Mouse (Mus musculus): ENCODE data around the gene Ankrd13b. TPM values are rescaled to one million over a fixed set of nuclear protein-coding genes. Genes with fewer than 3 reads are reported as not detected.

The Ankrd13b gene
- polyA plus RNA-seq, 1 experiment from 2014 or later, result 41.3 TPM

- ATAC-seq (ENCODE audit: low FRiP score), result no peak
- Histone ChIP-seq H3K4me1 (peaks cover 17% of the 10 kb centered on the region), H3K36me3 (no peaks in the 10 kb centered on the region), H3K4me2 (no peak overlapping the region), H3K4me3 (replicated peaks) (no peak overlapping the region), H3K27me3 (replicated peaks) (peaks cover 78% of the 10 kb centered on the region), H3K9ac (replicated peaks) (no peak overlapping the region), H3K27ac (replicated peaks) (no peak overlapping the region), H3K9me3 (replicated peaks) (no peaks in the 10 kb centered on the region)
- WGBS, result 43% methylated on average over 4 of the region's 4 CpGs
Observed at GRCm38 (mm10) chr11:77464684-77465083, 24.8 kb downstream of the Ankrd13b start.

DNA sequence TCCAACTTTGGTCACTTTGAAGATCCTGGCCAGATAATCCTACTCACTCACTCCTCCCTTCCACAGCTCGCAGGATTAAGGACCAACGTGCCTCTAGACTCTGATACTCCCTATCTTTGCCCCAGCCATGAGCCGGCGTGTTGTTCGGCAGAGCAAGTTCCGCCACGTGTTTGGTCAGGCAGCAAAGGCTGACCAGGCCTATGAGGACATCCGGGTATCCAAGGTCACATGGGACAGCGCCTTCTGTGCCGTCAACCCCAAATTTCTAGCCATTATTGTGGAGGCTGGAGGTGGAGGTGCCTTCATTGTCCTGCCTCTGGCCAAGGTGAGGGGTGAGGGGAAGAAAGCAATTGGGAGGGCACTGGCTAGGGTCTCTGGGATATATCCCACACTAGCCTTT lies 25.7 kb downstream of the Ankrd13b start:
- peaks cover 17% of the 10 kb centered on the region for H3K4me1 ChIP-seq
- H3K27me3 ChIP-seq (replicated peaks), result peaks cover 77% of the 10 kb centered on the region
- no peak overlapping the region for H3K4me3 ChIP-seq (replicated peaks)

DNA sequence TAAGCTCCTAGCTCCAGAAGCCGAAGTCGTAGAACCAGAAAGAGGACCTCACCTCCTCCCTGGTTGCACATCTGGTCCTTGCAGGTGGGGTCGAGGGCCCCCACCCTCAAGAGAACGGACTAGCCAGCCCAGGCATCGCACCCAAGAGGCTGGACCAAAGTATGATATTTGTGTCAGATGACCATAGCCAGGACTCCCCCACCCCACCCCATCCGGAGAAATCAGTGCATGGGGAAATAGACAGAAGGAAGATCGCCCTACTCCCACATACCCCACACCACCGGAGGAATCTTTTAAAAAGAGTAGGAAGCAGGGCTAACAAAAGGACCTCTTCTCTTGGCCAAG lies 26.4 kb downstream of the Ankrd13b start:
- no peaks in the 10 kb centered on the region for H3K9me3 ChIP-seq (replicated peaks)
- WGBS, result 47% methylated on average over 8 of the region's 8 CpGs
- no peak for ATAC-seq (ENCODE audit: low FRiP score)
- H3K36me3 ChIP-seq, result no peaks in the 10 kb centered on the region
- no peak overlapping the region for H3K9ac ChIP-seq (replicated peaks)
- peak overlapping the region; percentile 96 for H3K4me2 ChIP-seq
- H3K27ac ChIP-seq (replicated peaks), result no peak overlapping the region
- H3K27me3 ChIP-seq (replicated peaks), result peaks cover 72% of the 10 kb centered on the region
- peaks cover 17% of the 10 kb centered on the region for H3K4me1 ChIP-seq
- H3K4me3 ChIP-seq (replicated peaks), result peak overlapping the region; percentile 53

More for the DNA sequence above, 25.7 kb downstream of the Ankrd13b start:
- Histone ChIP-seq H3K4me2 (no peak overlapping the region), H3K27ac (replicated peaks) (no peak overlapping the region), H3K9me3 (replicated peaks) (no peaks in the 10 kb centered on the region), H3K9ac (replicated peaks) (no peak overlapping the region), H3K36me3 (no peaks in the 10 kb centered on the region)
- no peak for ATAC-seq (ENCODE audit: low FRiP score)
- WGBS, result 80% methylated on average over 10 of the region's 10 CpGs

GRCm38 (mm10) chr11:77462283-77463100 lies 27.0 kb downstream of the Ankrd13b start, which contains the start of gene Coro6:
Gene Coro6, plus strand, starts transcription at chr11:77462411.
- H3K27ac ChIP-seq (replicated peaks), result no peak within 1 kb of the TSS
- peak within 1 kb of the TSS; percentile 53 for H3K4me3 ChIP-seq (replicated peaks)
- H3K4me1 ChIP-seq, result peaks cover 13% of the 10 kb centered on the region
- WGBS, result under 1% methylated on average over 69 of the region's 73 CpGs
- H3K36me3 ChIP-seq, result no peaks in the 10 kb centered on the region
- H3K4me2 ChIP-seq, result peak within 1 kb of the TSS; percentile 96
- H3K9me3 ChIP-seq (replicated peaks), result no peaks in the 10 kb centered on the region
- H3K9ac ChIP-seq (replicated peaks), result peak within 1 kb of the TSS; percentile 56
- ATAC-seq (ENCODE audit: low FRiP score), result 0 out of 2 replicates have a peak, but pooled peaks have one; percentile 50
- peaks cover 66% of the 10 kb centered on the region for H3K27me3 ChIP-seq (replicated peaks)

DNA sequence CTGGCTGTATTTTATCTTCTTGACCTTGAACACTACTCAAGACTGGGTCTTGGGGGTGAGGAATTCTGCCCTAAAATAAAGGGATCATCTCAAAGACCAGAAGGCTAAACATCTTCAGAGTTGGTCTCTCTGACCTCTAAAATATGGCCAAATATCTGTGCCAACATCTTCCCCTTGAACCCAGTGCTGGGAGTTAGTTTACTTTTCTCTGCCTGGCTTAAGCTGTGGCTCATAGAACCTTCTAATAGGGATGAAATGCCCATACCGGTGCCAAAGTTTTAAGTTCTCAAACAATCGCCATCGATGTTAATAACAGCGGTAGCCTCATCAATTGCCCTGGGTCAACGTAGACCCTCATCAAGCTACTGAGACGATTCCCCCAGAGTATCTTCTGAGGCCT lies 27.6 kb downstream of the Ankrd13b start:
- no peak for ATAC-seq (ENCODE audit: low FRiP score)
- H3K4me2 ChIP-seq, result peak overlapping the region; percentile 96
- peaks cover 60% of the 10 kb centered on the region for H3K27me3 ChIP-seq (replicated peaks)

DNA sequence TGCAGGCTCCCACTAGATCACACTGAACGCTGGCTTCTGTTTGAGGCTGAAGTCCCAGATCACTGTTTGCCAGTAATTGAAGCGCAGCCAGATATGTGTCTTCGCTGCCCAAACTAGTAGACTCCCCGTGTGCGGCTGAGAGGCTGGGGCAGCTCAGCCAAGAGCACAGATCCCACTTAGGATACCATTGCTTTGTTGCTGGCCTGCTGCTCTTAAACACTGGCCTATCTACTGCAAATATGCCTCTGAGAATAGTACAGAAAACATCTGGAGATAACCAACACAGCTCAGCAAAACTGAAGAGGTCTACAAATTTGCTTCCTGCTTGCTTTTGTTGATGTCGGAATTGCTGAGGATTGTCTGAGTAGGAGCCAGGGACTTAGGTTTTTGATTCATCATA lies 32.6 kb downstream of the Ankrd13b start:
- H3K4me3 ChIP-seq (replicated peaks), result no peak overlapping the region
- H3K27me3 ChIP-seq (replicated peaks), result peaks cover 18% of the 10 kb centered on the region
- H3K9me3 ChIP-seq (replicated peaks), result no peaks in the 10 kb centered on the region
- peaks cover 3% of the 10 kb centered on the region for H3K4me1 ChIP-seq
- H3K36me3 ChIP-seq, result peaks cover 22% of the 10 kb centered on the region
- no peak overlapping the region for H3K27ac ChIP-seq (replicated peaks)
- no peak for ATAC-seq (ENCODE audit: low FRiP score)
- H3K4me2 ChIP-seq, result no peak overlapping the region
- 62% methylated on average over 6 of the region's 6 CpGs for WGBS
- no peak overlapping the region for H3K9ac ChIP-seq (replicated peaks)

More for the DNA sequence above, 27.6 kb downstream of the Ankrd13b start:
- Histone ChIP-seq H3K9me3 (replicated peaks) (no peaks in the 10 kb centered on the region), H3K27ac (replicated peaks) (no peak overlapping the region), H3K4me3 (replicated peaks) (peak overlapping the region; percentile 53), H3K4me1 (peaks cover 13% of the 10 kb centered on the region), H3K36me3 (no peaks in the 10 kb centered on the region), H3K9ac (replicated peaks) (peak overlapping the region; percentile 56)
- WGBS, result 2% methylated on average over 6 of the region's 6 CpGs

DNA sequence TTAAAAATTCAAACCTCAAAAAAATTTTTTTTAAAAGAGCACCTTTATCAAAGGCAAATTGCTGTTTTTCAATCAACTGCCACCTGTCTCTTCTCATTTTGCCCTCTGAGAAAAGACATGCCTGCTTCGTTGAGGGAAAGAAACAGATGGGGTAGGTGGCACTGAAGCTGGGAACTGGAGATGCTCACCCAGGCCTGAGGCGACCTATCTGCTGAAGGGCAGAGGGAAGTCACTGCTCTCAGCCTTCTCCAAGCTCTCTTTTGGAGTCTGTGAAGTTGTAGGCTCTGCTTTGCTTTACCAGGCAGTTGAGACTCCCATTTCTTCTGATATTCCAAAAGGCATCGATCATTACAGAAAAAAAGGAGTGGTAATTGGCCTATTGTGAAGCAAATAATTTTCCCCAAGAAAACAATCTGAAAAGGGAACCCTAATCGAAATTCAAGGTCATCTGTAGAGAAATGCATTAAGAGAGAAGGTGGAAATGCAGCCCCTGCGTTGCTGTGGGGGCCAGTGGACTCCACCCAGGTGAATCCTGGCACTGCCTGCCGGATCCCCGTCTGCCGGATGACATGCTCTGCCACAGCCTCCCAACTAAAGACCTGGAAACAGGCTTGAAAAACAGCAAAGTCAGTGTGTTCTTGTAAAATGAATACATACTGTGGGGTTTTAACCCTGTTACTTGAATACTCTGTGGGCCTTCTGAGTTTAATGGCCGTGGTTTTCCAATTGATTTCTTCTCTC lies 33.5 kb downstream of the Ankrd13b start:
- WGBS, result 85% methylated on average over 9 of the region's 9 CpGs
- Histone ChIP-seq H3K9me3 (replicated peaks) (no peaks in the 10 kb centered on the region), H3K9ac (replicated peaks) (no peak overlapping the region), H3K36me3 (peaks cover 22% of the 10 kb centered on the region), H3K27me3 (replicated peaks) (peaks cover 12% of the 10 kb centered on the region), H3K4me3 (replicated peaks) (no peak overlapping the region), H3K4me1 (no peaks in the 10 kb centered on the region), H3K27ac (replicated peaks) (no peak overlapping the region), H3K4me2 (no peak overlapping the region)
- no peak for ATAC-seq (ENCODE audit: low FRiP score)

- Histone ChIP-seq H3K9me3 (replicated peaks) (no peaks in the 10 kb centered on the region), H3K4me3 (replicated peaks) (no peak overlapping the region), H3K27ac (replicated peaks) (no peak overlapping the region), H3K36me3 (peaks cover 39% of the 10 kb centered on the region), H3K4me2 (no peak overlapping the region), H3K4me1 (no peaks in the 10 kb centered on the region), H3K9ac (replicated peaks) (no peak overlapping the region), H3K27me3 (replicated peaks) (no peaks in the 10 kb centered on the region)
- 96% methylated on average over 2 of the region's 2 CpGs for WGBS
- no peak for ATAC-seq (ENCODE audit: low FRiP score)
Observed at GRCm38 (mm10) chr11:77453388-77453787, 36.1 kb downstream of the Ankrd13b start.

DNA sequence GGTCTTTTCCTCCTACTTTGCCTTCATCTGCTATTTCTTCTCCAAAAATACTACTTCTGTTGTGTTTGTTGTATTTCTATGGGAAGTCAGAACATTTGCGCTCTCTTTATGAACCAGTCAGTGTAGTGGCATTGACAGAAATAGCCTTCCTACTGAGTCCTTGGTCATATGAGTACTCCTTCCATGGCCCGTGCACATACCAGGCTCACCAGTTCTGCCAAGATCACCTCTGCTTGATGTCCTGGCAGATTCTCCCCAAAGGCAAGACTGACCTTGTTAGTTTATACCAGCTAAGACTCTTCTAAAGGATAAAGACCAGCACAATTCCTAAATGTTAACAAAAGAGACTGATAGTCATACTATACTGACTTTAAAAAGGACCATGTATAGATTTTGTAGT lies 37.8 kb downstream of the Ankrd13b start:
- no peak overlapping the region for H3K9ac ChIP-seq (replicated peaks)
- H3K27me3 ChIP-seq (replicated peaks), result no peaks in the 10 kb centered on the region
- H3K27ac ChIP-seq (replicated peaks), result no peak overlapping the region
- no peak for ATAC-seq (ENCODE audit: low FRiP score)
- 96% methylated on average over 2 of the region's 2 CpGs for WGBS
- H3K4me3 ChIP-seq (replicated peaks), result no peak overlapping the region
- no peaks in the 10 kb centered on the region for H3K9me3 ChIP-seq (replicated peaks)
- H3K36me3 ChIP-seq, result peaks cover 39% of the 10 kb centered on the region
- no peaks in the 10 kb centered on the region for H3K4me1 ChIP-seq
- H3K4me2 ChIP-seq, result no peak overlapping the region

- Histone ChIP-seq H3K4me3 (replicated peaks) (no peak overlapping the region), H3K9me3 (replicated peaks) (no peaks in the 10 kb centered on the region), H3K9ac (replicated peaks) (no peak overlapping the region), H3K36me3 (peaks cover 26% of the 10 kb centered on the region), H3K27ac (replicated peaks) (no peak overlapping the region), H3K4me2 (no peak overlapping the region), H3K4me1 (no peaks in the 10 kb centered on the region), H3K27me3 (replicated peaks) (no peaks in the 10 kb centered on the region)
- 92% methylated on average over 7 of the region's 7 CpGs for WGBS
- no peak for ATAC-seq (ENCODE audit: low FRiP score)
Observed at GRCm38 (mm10) chr11:77449224-77449623, 40.3 kb downstream of the Ankrd13b start.

DNA sequence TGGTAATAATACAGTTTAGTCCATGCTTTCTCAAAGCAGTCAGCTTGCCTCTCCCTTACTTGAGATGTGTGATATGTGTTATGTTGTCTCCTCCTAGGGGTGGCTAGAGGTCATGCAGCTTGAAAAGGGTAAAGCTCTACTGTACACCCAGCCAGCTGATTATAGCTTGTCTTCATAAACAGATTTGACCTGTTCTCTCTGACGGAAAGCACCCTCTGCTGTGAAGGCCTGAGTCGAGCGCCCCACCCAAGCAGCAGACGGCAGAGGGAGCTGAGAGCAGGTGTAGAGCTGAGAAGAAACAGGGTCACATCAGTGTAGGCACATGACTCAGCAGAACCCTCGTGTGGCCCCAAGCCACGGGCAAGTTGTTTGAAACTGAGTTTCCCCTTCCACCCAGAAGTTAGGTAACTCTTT lies 42.8 kb downstream of the Ankrd13b start:
- Histone ChIP-seq H3K9ac (replicated peaks) (no peak overlapping the region), H3K27ac (replicated peaks) (no peak overlapping the region), H3K36me3 (peaks cover 30% of the 10 kb centered on the region), H3K4me3 (replicated peaks) (no peak overlapping the region), H3K4me2 (no peak overlapping the region), H3K27me3 (replicated peaks) (no peaks in the 10 kb centered on the region), H3K4me1 (no peaks in the 10 kb centered on the region), H3K9me3 (replicated peaks) (no peaks in the 10 kb centered on the region)
- no peak for ATAC-seq (ENCODE audit: low FRiP score)
- 61% methylated on average over 6 of the region's 6 CpGs for WGBS

DNA sequence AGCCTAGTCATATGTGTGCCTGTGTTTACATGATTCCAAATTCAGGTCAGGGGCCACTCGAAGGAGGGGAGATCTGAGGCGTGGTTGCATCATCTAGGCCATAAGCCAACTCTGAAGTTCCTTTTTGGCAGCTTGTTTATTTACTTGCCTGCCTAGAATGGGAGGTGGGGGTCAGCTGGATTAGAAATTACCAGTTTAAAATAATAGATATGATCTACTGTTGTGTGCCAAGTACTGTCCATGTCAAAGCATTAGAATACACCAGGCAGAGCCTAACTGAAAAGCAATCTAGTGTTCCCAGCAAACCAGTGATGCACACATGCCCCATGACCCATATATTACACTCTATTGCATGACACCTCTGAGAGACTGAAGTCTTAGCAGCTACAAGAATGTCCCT lies 44.5 kb downstream of the Ankrd13b start:
- no peak for ATAC-seq (ENCODE audit: low FRiP score)
- H3K9ac ChIP-seq (replicated peaks), result no peak overlapping the region
- H3K9me3 ChIP-seq (replicated peaks), result no peaks in the 10 kb centered on the region
- WGBS, result 73% methylated on average over 2 of the region's 2 CpGs
- H3K4me3 ChIP-seq (replicated peaks), result no peak overlapping the region
- no peak overlapping the region for H3K4me2 ChIP-seq
- peaks cover 27% of the 10 kb centered on the region for H3K36me3 ChIP-seq
- no peaks in the 10 kb centered on the region for H3K4me1 ChIP-seq
- no peak overlapping the region for H3K27ac ChIP-seq (replicated peaks)
- no peaks in the 10 kb centered on the region for H3K27me3 ChIP-seq (replicated peaks)
